Mouse (Mus musculus) megakaryocyte, embryonic 14.5 days (primary cell): ENCODE measurements around the gene Swsap1. TPM values are rescaled to one million over a fixed set of nuclear protein-coding genes. Genes with fewer than 3 reads are reported as not detected.
A peak's percentile ranks its signal among the peaks of the same experiment; 100 is the strongest.

Experiments
- H3K27me3 ChIP-seq: replicated peaks from 2 replicates; pipeline ENCODE3; 2012; ENCODE audit warnings: inconsistent platforms
- H3K36me3 ChIP-seq: replicated peaks from 2 replicates; pipeline ENCODE3; 2012; ENCODE audit warnings: low read length, inconsistent platforms, mixed read lengths
- H3K4me1 ChIP-seq: 2 replicates; pipeline ENCODE4 v1.6.1; 2012; ENCODE audit warnings: inconsistent platforms
- H3K4me3 ChIP-seq: replicated peaks from 2 replicates; pipeline ENCODE3; 2012; ENCODE audit warnings: moderate library complexity, mild to moderate bottlenecking, inconsistent platforms
- H3K9me3 ChIP-seq: 2 replicates; pipeline ENCODE4 v1.6.1; 2012; ENCODE audit warnings: inconsistent platforms
- FLI1 ChIP-seq: IDR thresholded peaks from 2 replicates; pipeline ENCODE4 v1.6.1; 2012; ENCODE audit warnings: low read length, inconsistent platforms, mixed read lengths
- GATA1 ChIP-seq: IDR thresholded peaks from 3 replicates; pipeline ENCODE4 v1.6.1; 2012; ENCODE audit warnings: mixed read lengths, low read length, inconsistent platforms, borderline replicate concordance
- polyA plus RNA-seq: library from polyadenylated mRNA; stranded (reverse); fragments of >175 nt; gene quantifications from 2 replicates; pipeline ENCODE4 v1.2.3, GENCODE M21; 2012; ENCODE audit warnings: low replicate concordance; ENCODE audit not compliant: insufficient read depth

Gene Swsap1
- 3.9 and 5.9 TPM in 2 replicates for polyA plus RNA-seq

GRCm38 (mm10) chr9:21955570-21956281 is at the start of gene Swsap1:
Swsap1 (plus strand) TSS chr9:21955755.
- TF ChIP-seq FLI1: no peak
- TF ChIP-seq GATA1: no peak
- Histone ChIP-seq H3K4me1 (peaks cover 56% of the 10 kb centered on the region), H3K4me3 (peak within 1 kb of the TSS; percentile 95), H3K27me3 (no peaks in the 10 kb centered on the region), H3K9me3 (peaks cover 10% of the 10 kb centered on the region), H3K36me3 (peaks cover 30% of the 10 kb centered on the region)

GRCm38 (mm10) chr9:21908216-21908615 is 47.3 kb upstream of the Swsap1 start:
- Histone ChIP-seq H3K36me3 (peaks cover 22% of the 10 kb centered on the region), H3K4me3 (peak overlapping the region; percentile 33), H3K4me1 (peaks cover 29% of the 10 kb centered on the region), H3K9me3 (peaks cover 12% of the 10 kb centered on the region), H3K27me3 (peaks cover 15% of the 10 kb centered on the region)
- TF ChIP-seq FLI1 (no peak), GATA1 (no peak)

GRCm38 (mm10) chr9:21909474-21910223 is 45.9 kb upstream of the Swsap1 start:
- H3K4me1 ChIP-seq: peaks cover 29% of the 10 kb centered on the region
- no peak for TF ChIP-seq FLI1
- H3K9me3 ChIP-seq: peaks cover 9% of the 10 kb centered on the region
- H3K27me3 ChIP-seq: peaks cover 15% of the 10 kb centered on the region
- peaks cover 35% of the 10 kb centered on the region for H3K36me3 ChIP-seq
- H3K4me3 ChIP-seq: no peak overlapping the region

GRCm38 (mm10) chr9:21916851-21917492 is 38.6 kb upstream of the Swsap1 start:
- TF ChIP-seq GATA1: no peak
- TF ChIP-seq FLI1: no peak
- no peaks in the 10 kb centered on the region for H3K9me3 ChIP-seq
- H3K27me3 ChIP-seq: peaks cover 9% of the 10 kb centered on the region

GRCm38 (mm10) chr9:21917493-21918034 is 38.0 kb upstream of the Swsap1 start:
- H3K27me3 ChIP-seq: peaks cover 9% of the 10 kb centered on the region
- no peaks in the 10 kb centered on the region for H3K9me3 ChIP-seq
- TF ChIP-seq GATA1: no peak
- no peak for TF ChIP-seq FLI1
- peak overlapping the region; percentile 98 for H3K4me3 ChIP-seq
- peaks cover 49% of the 10 kb centered on the region for H3K4me1 ChIP-seq
- H3K36me3 ChIP-seq: peaks cover 29% of the 10 kb centered on the region

More at GRCm38 (mm10) chr9:21916851-21917492, 38.6 kb upstream of the Swsap1 start:
- Histone ChIP-seq H3K4me1 (peaks cover 44% of the 10 kb centered on the region), H3K4me3 (peak overlapping the region; percentile 98), H3K36me3 (peaks cover 34% of the 10 kb centered on the region)

GRCm38 (mm10) chr9:21918035-21918592 is 37.4 kb upstream of the Swsap1 start, which contains the start of gene Rab3d:
Rab3d (minus strand) TSS chr9:21918192.
- H3K36me3 ChIP-seq: peaks cover 30% of the 10 kb centered on the region
- H3K4me1 ChIP-seq: peaks cover 55% of the 10 kb centered on the region
- H3K27me3 ChIP-seq: peaks cover 9% of the 10 kb centered on the region
- no peaks in the 10 kb centered on the region for H3K9me3 ChIP-seq
- TF ChIP-seq GATA1 (no peak), FLI1 (no peak)
- peak within 1 kb of the TSS; percentile 98 for H3K4me3 ChIP-seq

- TF ChIP-seq GATA1 (no peak), FLI1 (no peak)
- peak overlapping the region; percentile 98 for H3K4me3 ChIP-seq
- H3K9me3 ChIP-seq: no peaks in the 10 kb centered on the region
- H3K36me3 ChIP-seq: peaks cover 26% of the 10 kb centered on the region
- H3K27me3 ChIP-seq: peaks cover 9% of the 10 kb centered on the region
- peaks cover 62% of the 10 kb centered on the region for H3K4me1 ChIP-seq
These were observed 36.7 kb upstream of the Swsap1 start for GRCm38 (mm10) chr9:21918692-21919384.

GRCm38 (mm10) chr9:21923036-21923435 is 32.5 kb upstream of the Swsap1 start:
- Histone ChIP-seq H3K27me3 (no peaks in the 10 kb centered on the region), H3K36me3 (peaks cover 15% of the 10 kb centered on the region), H3K4me1 (peaks cover 79% of the 10 kb centered on the region), H3K9me3 (no peaks in the 10 kb centered on the region), H3K4me3 (no peak overlapping the region)
- TF ChIP-seq GATA1 (no peak), FLI1 (no peak)

- peaks cover 15% of the 10 kb centered on the region for H3K36me3 ChIP-seq
- no peaks in the 10 kb centered on the region for H3K9me3 ChIP-seq
- TF ChIP-seq FLI1 (no peak), GATA1 (no peak)
- H3K27me3 ChIP-seq: no peaks in the 10 kb centered on the region
- peak overlapping the region; percentile 73 for H3K4me3 ChIP-seq
- peaks cover 73% of the 10 kb centered on the region for H3K4me1 ChIP-seq
These were observed 32.0 kb upstream of the Swsap1 start for GRCm38 (mm10) chr9:21923490-21924098.
